Mouse (Mus musculus) intestine, postnatal 0 days (tissue): ENCODE measurements around the gene Map7d1. TPM values are rescaled to one million over a fixed set of nuclear protein-coding genes. Genes with fewer than 3 reads are reported as not detected.
"Not testable (repeated sequence)": the region's sequence is repeated elsewhere in the genome, so short reads cannot be mapped to it uniquely, and the experiment has no call there.

Experiments
- ATAC-seq: fragments of 200-750 bp; cut with Nextera tagmentation; 2 replicates; pipeline ENCODE4 v1.8.0; 2017; ENCODE audit warnings: mild to moderate bottlenecking, moderate TSS enrichment, moderate library complexity
- H3K27ac ChIP-seq: fragments of 300-500 bp; sonication (generic); 2 replicates; pipeline ENCODE4 v1.5.1; 2014; ENCODE audit warnings: mild to moderate bottlenecking, low read depth, low read length, moderate library complexity
- H3K27me3 ChIP-seq: fragments of 300-500 bp; sonication (generic); replicated peaks from 2 replicates; pipeline ENCODE4 v1.6.1; 2014; ENCODE audit warnings: low read length, mixed read lengths; ENCODE audit not compliant: control insufficient read depth, insufficient read depth
- H3K36me3 ChIP-seq: fragments of 300-500 bp; sonication (generic); 2 replicates; pipeline ENCODE4 v1.6.1; 2014; ENCODE audit warnings: mild to moderate bottlenecking, moderate library complexity; ENCODE audit not compliant: control insufficient read depth, insufficient read depth
- H3K4me1 ChIP-seq: fragments of 300-500 bp; sonication (generic); replicated peaks from 2 replicates; pipeline ENCODE4 v1.6.1; 2014; ENCODE audit warnings: antibody characterized with exemption, low read length, mixed read lengths; ENCODE audit not compliant: control insufficient read depth, insufficient read depth
- H3K4me2 ChIP-seq: fragments of 300-500 bp; sonication (generic); replicated peaks from 2 replicates; pipeline ENCODE4 v1.6.1; 2014; ENCODE audit warnings: low read depth, mild to moderate bottlenecking, moderate library complexity
- H3K4me3 ChIP-seq: fragments of 300-500 bp; sonication (generic); 2 replicates; pipeline ENCODE4 v1.5.1; 2014; ENCODE audit warnings: low read depth, low read length
- H3K9ac ChIP-seq: fragments of 300-500 bp; sonication (generic); 2 replicates; pipeline ENCODE4 v1.6.1; 2014; ENCODE audit warnings: mild to moderate bottlenecking, low read depth, low read length
- H3K9me3 ChIP-seq: fragments of 300-500 bp; sonication (generic); 2 replicates; pipeline ENCODE4 v1.6.1; 2016; ENCODE audit warnings: mixed run types; ENCODE audit not compliant: control insufficient read depth
- CTCF ChIP-seq: sonication (generic); IDR thresholded peaks from 2 replicates; pipeline ENCODE4 v1.5.1; 2016; ENCODE audit warnings: low read depth, mild to moderate bottlenecking, control low read depth, antibody characterized with exemption, moderate library complexity
- WGBS: fragments of 180-500 bp; shearing (Covaris S2); extraction: QIAGEN DNeasy Blood & Tissue Kit; methylation state at CpG from one replicate; pipeline ENCODE4 v1.1.7; 2014; 5-methylcytosine and 5-hydroxymethylcytosine counted together
- polyA plus RNA-seq: library from polyadenylated mRNA; unstranded; fragments of >200 nt; fragmentation: Nextera tagmentation; extraction: Ambion mirVana; gene quantifications from 2 replicates; pipeline ENCODE4 v1.2.1, GENCODE M21; 2015

Map7d1 gene
- polyA plus RNA-seq, 1 experiment from 2014 or later: 12.2 TPM

DNA sequence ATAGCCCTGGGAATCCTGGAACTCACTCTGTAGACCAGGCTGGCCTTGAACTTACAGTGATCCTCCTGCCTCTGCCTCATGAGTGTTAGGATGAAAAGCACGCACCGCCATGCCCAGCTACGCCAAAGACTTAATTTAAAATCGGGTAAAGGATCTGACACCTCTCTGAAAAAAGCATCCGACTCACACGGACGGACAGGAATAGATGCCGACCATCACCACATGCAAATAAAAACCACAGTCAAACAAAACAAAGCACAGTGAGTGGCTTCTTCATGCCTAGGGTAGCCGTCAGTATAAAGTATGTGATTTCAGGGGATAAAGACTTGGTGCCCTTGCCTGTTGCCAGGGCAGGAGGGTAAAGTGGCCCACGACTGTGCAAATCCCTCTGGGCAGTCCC lies 36.1 kb downstream of the Map7d1 start:
- Histone ChIP-seq H3K9me3 (no peaks in the 10 kb centered on the region), H3K27ac (no peak overlapping the region), H3K36me3 (no peaks in the 10 kb centered on the region), H3K4me2 (no peak overlapping the region), H3K9ac (no peak overlapping the region), H3K27me3 (no peaks in the 10 kb centered on the region), H3K4me3 (no peak overlapping the region), H3K4me1 (no peaks in the 10 kb centered on the region)
- no peak for ATAC-seq
- WGBS: 90% methylated on average over 10 of the region's 10 CpGs
- no peak for TF ChIP-seq CTCF

DNA sequence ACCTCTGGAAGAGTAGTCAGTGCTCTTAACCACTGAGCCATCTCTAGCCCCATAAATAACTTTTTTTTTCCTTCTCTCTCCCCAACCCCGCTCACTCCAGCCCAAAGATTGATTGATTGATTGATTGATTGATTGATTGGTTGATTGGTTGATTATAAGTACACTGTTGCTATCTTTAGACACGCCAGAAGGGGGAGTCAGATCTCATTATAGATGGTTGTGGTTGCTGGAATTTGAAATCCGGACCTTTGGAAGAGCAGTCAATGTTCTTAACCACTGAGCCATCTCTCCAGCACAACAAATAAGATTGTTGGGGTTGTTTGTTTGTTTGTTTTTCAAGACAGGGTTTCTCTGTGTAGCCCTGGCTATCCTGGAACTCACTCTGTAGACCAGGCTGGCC lies 36.6 kb downstream of the Map7d1 start:
- H3K9ac ChIP-seq, H3K9me3 ChIP-seq, H3K4me2 ChIP-seq, H3K27me3 ChIP-seq, H3K36me3 ChIP-seq, H3K27ac ChIP-seq, H3K4me1 ChIP-seq, H3K4me3 ChIP-seq, ATAC-seq: not testable (repeated sequence)
- TF ChIP-seq CTCF: 0 out of 2 replicates have a peak, but pooled peaks have one; percentile 12
- WGBS: 73% methylated on average over 3 of the region's 3 CpGs

DNA sequence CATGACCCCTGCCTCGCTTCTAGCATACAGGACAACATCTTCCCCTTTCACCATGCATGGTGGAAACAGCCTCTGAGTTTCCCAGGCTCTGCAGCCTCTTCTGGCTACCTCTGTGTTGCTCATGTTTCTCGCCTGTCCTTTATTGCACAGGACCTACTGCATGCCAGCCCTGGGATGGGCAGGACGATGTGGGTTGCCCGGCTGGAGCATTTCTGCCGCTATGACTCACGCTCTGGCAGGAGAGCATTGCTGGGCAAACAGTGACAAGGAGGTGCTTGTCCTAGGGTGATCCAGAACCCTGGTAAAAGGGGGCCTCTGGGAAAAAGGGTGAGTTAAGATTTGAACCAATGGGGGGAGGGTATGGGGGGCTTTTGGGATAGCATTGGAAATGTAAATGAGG lies 38.4 kb downstream of the Map7d1 start:
- H3K4me2 ChIP-seq: no peak overlapping the region
- H3K4me1 ChIP-seq: no peaks in the 10 kb centered on the region
- H3K4me3 ChIP-seq: no peak overlapping the region
- no peak for ATAC-seq
- H3K36me3 ChIP-seq: no peaks in the 10 kb centered on the region
- H3K27ac ChIP-seq: no peak overlapping the region
- 64% methylated on average over 6 of the region's 6 CpGs for WGBS
- no peaks in the 10 kb centered on the region for H3K27me3 ChIP-seq
- H3K9me3 ChIP-seq: no peaks in the 10 kb centered on the region
- no peak overlapping the region for H3K9ac ChIP-seq
- no peak for TF ChIP-seq CTCF

DNA sequence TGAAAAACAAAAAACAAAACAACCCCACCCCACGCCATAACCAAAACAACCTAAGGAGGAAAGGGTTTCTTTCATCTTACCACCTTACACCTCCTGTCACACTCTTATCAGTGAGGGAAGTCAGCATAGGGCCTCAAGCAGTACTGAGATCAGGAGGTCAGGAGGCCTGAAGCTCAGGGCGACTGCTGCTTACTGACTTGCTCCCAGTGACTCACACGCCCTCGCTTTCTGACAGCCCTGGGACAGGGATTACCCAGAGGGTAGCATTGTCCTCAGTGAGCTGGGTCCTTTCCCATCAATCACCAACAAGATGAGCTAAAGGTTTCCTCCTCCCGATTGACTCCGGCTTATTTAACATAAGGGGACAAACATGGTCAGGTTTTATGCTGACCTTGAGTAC lies 49.1 kb downstream of the Map7d1 start:
- H3K4me2 ChIP-seq: no peak overlapping the region
- no peaks in the 10 kb centered on the region for H3K27me3 ChIP-seq
- H3K9me3 ChIP-seq: no peaks in the 10 kb centered on the region
- H3K4me3 ChIP-seq: no peak overlapping the region
- H3K36me3 ChIP-seq: no peaks in the 10 kb centered on the region
- 46% methylated on average over 6 of the region's 6 CpGs for WGBS
- no peak for ATAC-seq
- no peak overlapping the region for H3K27ac ChIP-seq
- no peaks in the 10 kb centered on the region; the same call in 1 of the 2 replicates for H3K4me1 ChIP-seq
- TF ChIP-seq CTCF: no peak
- H3K9ac ChIP-seq: no peak overlapping the region

DNA sequence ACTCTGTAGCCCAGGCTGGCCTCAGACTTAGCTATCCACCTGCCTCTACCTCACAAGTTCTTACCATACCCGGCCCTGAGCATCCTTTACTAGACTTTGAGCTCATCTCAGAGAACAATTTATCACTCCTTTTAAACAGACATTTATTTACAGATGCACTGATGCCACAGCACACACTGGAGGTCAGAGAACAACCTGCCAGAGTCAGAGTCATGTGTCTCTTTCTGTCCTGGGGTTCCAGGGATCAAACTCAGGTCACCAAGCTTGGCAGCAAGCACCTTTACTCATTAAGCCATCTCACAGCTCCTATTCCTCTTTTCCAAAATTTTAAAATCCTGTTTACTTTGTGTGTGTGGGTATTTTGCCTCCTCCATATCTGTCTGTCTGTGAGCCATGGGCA lies 50.8 kb downstream of the Map7d1 start:
- 52% methylated on average over 1 of the region's 1 CpGs for WGBS
- Histone ChIP-seq H3K27me3 (no peaks in the 10 kb centered on the region), H3K9me3 (no peaks in the 10 kb centered on the region), H3K27ac (no peak overlapping the region), H3K4me2 (no peak overlapping the region), H3K36me3 (no peaks in the 10 kb centered on the region), H3K4me3 (no peak overlapping the region), H3K9ac (no peak overlapping the region), H3K4me1 (peaks cover under 1% of the 10 kb centered on the region; the same call in 1 of the 2 replicates)
- no peak for ATAC-seq
- TF ChIP-seq CTCF: no peak

DNA sequence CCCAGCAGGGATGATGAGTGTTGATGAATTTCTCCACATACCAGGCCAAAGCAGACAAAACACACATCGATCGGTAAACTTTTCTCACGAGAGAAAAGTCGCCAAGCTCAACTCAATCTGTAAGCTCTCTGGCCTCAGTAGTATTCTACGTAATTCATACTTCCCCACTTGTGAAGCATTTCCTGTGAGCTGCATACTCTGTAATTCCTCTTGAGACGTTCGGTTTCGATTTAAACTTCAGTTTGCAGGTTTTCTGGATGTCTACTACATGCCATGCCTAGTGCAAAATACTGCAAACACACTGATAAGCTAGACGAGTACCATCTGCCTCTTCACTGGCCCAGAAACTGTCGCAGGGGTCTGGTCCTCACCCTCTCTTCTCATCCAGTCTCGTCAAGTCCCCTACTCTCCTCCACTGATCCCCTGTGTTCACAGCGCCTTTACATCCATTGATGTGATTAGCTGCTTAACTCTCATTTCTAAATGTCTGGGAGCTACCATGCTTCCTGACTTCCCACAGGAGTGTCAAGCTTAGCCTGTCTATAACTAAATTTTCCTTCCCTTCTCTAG lies 51.4 kb downstream of the Map7d1 start:
- WGBS: 70% methylated on average over 12 of the region's 12 CpGs
- Histone ChIP-seq H3K4me2 (no peak overlapping the region), H3K9ac (no peak overlapping the region), H3K27ac (no peak overlapping the region), H3K9me3 (no peaks in the 10 kb centered on the region), H3K4me3 (no peak overlapping the region), H3K4me1 (peaks cover 7% of the 10 kb centered on the region), H3K36me3 (0 out of 2 replicates have a peak, but pooled peaks cover 3% of the 10 kb centered on the region), H3K27me3 (no peaks in the 10 kb centered on the region)
- no peak for ATAC-seq
- TF ChIP-seq CTCF: no peak

DNA sequence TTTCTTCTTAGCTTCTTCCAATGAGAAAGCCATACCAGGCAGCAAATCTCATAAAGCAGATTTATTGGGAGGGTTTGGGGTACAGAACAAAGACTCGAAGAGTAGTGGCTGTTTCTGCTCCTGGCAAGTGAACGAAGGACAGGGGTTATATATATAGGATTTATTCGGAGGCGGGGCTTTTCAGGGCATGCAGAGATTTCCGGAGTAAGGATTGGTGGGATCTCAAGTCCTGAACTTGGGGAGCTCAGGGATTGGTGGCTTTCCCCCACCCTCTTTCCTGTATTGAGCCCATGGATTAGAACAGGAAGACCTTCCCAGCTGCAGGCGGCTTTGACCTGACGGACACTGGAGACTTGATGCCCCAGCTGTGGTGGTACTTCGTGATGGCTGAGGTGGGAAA lies 52.1 kb downstream of the Map7d1 start:
- no peak for TF ChIP-seq CTCF
- Histone ChIP-seq H3K4me2 (no peak overlapping the region), H3K4me3 (no peak overlapping the region), H3K9ac (no peak overlapping the region), H3K4me1 (peaks cover 7% of the 10 kb centered on the region), H3K36me3 (0 out of 2 replicates have a peak, but pooled peaks cover 3% of the 10 kb centered on the region), H3K9me3 (no peaks in the 10 kb centered on the region), H3K27me3 (no peaks in the 10 kb centered on the region), H3K27ac (no peak overlapping the region)
- WGBS: 81% methylated on average over 8 of the region's 8 CpGs
- no peak for ATAC-seq
